In genomic region chr1:190927311-190927710, GRCm38 (mm10) we compare ENCODE assay signal across 8 mouse cellular contexts. TPM values are rescaled to one million over a fixed set of nuclear protein-coding genes. Genes with fewer than 3 reads are reported as not detected.
DNase-seq lines count a peak whose midpoint lies in the region; ATAC-seq and TF ChIP-seq lines count a peak whose summit lies in the region.

No protein-coding gene starts in this region.

- TF ChIP-seq POLR2A in MEL (IDR thresholded peaks at IDR 0.05; ENCODE audit: control insufficient read depth in 1 of 2, insufficient read depth in 1 of 2, low read depth in 1 of 2, low read length in 2 of 2, poor library complexity in 1 of 2) = no peak

- H3K9ac ChIP-seq in heart, embryonic 13.5 days = no peak overlapping the region
- peak overlapping the region; percentile 42; the same call in 1 of the 2 replicates for H3K9ac ChIP-seq in MEL (ENCODE audit: control insufficient read depth, low read depth, low read length, poor library complexity, severe bottlenecking)
- H3K9ac ChIP-seq in hindbrain, embryonic 12.5 days = no peak overlapping the region
- H3K9ac ChIP-seq in liver, embryonic 16.5 days (ENCODE audit: low read depth, low read length) = no peak overlapping the region

- no peak for TF ChIP-seq RAD21 in MEL (IDR thresholded peaks at IDR 0.05; ENCODE audit: low read depth, low read length)

- no peaks in the 10 kb centered on the region for H3K27me3 ChIP-seq in heart, embryonic 13.5 days (replicated peaks)
- no peaks in the 10 kb centered on the region for H3K27me3 ChIP-seq in MEL (ENCODE audit: control insufficient read depth in 1 of 2, insufficient read depth in 2 of 2, low read length in 2 of 2)
- no peaks in the 10 kb centered on the region for H3K27me3 ChIP-seq in hindbrain, embryonic 12.5 days
- H3K27me3 ChIP-seq in liver, embryonic 16.5 days (ENCODE audit: control insufficient read depth, insufficient read depth, low read depth, low read length) = no peaks in the 10 kb centered on the region

- peak overlapping the region; percentile 85 for H3K4me3 ChIP-seq in heart, embryonic 13.5 days
- H3K4me3 ChIP-seq in MEL (ENCODE audit: control insufficient read depth in 1 of 2, insufficient read depth in 1 of 2, low read depth in 2 of 2, low read length in 2 of 2) = peak overlapping the region in 1 of 2 experiments; percentile 81; a peak in 2 of 4 replicates
- H3K4me3 ChIP-seq in hindbrain, embryonic 12.5 days = no peak overlapping the region
- H3K4me3 ChIP-seq in liver, embryonic 16.5 days (ENCODE audit: low read depth, low read length) = no peak overlapping the region

- no peak for DNase-seq in heart, adult 9 months (ENCODE audit: low spot score in 2 of 2)
- no peak for DNase-seq in MEL (ENCODE audit: low read depth, low spot score)
- DNase-seq in adrenal gland, adult 2 months = no peak
- DNase-seq in layer of hippocampus, adult 11-12 months (ENCODE audit: low spot score) = no peak
- no peak for DNase-seq in layer of hippocampus, adult 8-10 months (ENCODE audit: low spot score in 2 of 2)

- no peak for ATAC-seq in heart, embryonic 13.5 days (ENCODE audit: extremely low read depth, insufficient number of reproducible peaks, low FRiP score, low TSS enrichment)
- no peak for ATAC-seq in hindbrain, embryonic 12.5 days (ENCODE audit: low FRiP score)
- ATAC-seq in liver, embryonic 16.5 days (ENCODE audit: low read depth) = no peak

- 0 out of 2 replicates have a peak, but pooled peaks cover 4% of the 10 kb centered on the region for H3K36me3 ChIP-seq in heart, embryonic 13.5 days
- H3K36me3 ChIP-seq in MEL (ENCODE audit: control insufficient read depth in 1 of 2, insufficient read depth in 2 of 2, low read length in 2 of 2) = peaks cover 0 to 9% of the 10 kb centered on the region in 2 experiments; a peak in 2 of 4 replicates
- no peaks in the 10 kb centered on the region for H3K36me3 ChIP-seq in hindbrain, embryonic 12.5 days
- H3K36me3 ChIP-seq in liver, embryonic 16.5 days (ENCODE audit: control insufficient read depth, insufficient read depth) = no peaks in the 10 kb centered on the region

- H3K79me2 ChIP-seq in MEL (ENCODE audit: control insufficient read depth, insufficient read depth, low read length, poor library complexity) = peaks cover 9% of the 10 kb centered on the region

- 86% methylated on average over 3 of the region's 3 CpGs for whole genome bisulfite sequencing in heart, embryonic 13.5 days
- 95% methylated on average over 3 of the region's 3 CpGs for WGBS in hindbrain, embryonic 12.5 days
- WGBS in liver, embryonic 16.5 days (ENCODE audit: insufficient replicate concordance) = 79% methylated on average over 3 of the region's 3 CpGs

- H3K4me2 ChIP-seq in heart, embryonic 13.5 days = peak overlapping the region; percentile 89
- peak overlapping the region; percentile 84 for H3K4me2 ChIP-seq in hindbrain, embryonic 12.5 days (replicated peaks)
- peak overlapping the region; percentile 86; the same call in 1 of the 2 replicates for H3K4me2 ChIP-seq in liver, embryonic 16.5 days (ENCODE audit: low read depth, low read length)

- peaks cover 22% of the 10 kb centered on the region for H3K4me1 ChIP-seq in heart, embryonic 13.5 days
- H3K4me1 ChIP-seq in MEL (ENCODE audit: control insufficient read depth in 1 of 2, insufficient read depth in 2 of 2, low read length in 2 of 2) = peaks cover 3% of the 10 kb centered on the region in 2 experiments; a peak in 3 of 4 replicates
- peaks cover 17% of the 10 kb centered on the region for H3K4me1 ChIP-seq in hindbrain, embryonic 12.5 days
- H3K4me1 ChIP-seq in liver, embryonic 16.5 days (ENCODE audit: control insufficient read depth, low read depth, low read length) = peaks cover 13% of the 10 kb centered on the region

- TF ChIP-seq CTCF in MEL (IDR thresholded peaks at IDR 0.05 in 2 of 3, conservative IDR thresholded peaks at IDR 0.05 in 1 of 3; ENCODE audit: control insufficient read depth in 1 of 3, insufficient read depth in 1 of 3, low read depth in 2 of 3, low read length in 3 of 3, poor library complexity in 1 of 3, severe bottlenecking in 1 of 3) = no peak

- no peak overlapping the region for H3K27ac ChIP-seq in heart, embryonic 13.5 days (replicated peaks)
- H3K27ac ChIP-seq in MEL (ENCODE audit: control insufficient read depth, low read depth, low read length) = peak overlapping the region; percentile 37
- H3K27ac ChIP-seq in hindbrain, embryonic 12.5 days = no peak overlapping the region
- no peak overlapping the region for H3K27ac ChIP-seq in liver, embryonic 16.5 days (ENCODE audit: low read length)

- H3K9me3 ChIP-seq in heart, embryonic 13.5 days = no peaks in the 10 kb centered on the region
- H3K9me3 ChIP-seq in MEL (replicated peaks; ENCODE audit: insufficient read depth, low read length) = no peaks in the 10 kb centered on the region
- H3K9me3 ChIP-seq in hindbrain, embryonic 12.5 days (replicated peaks) = no peaks in the 10 kb centered on the region
- no peaks in the 10 kb centered on the region for H3K9me3 ChIP-seq in liver, embryonic 16.5 days (replicated peaks; ENCODE audit: control insufficient read depth, low read length)

- no peak for TF ChIP-seq EP300 in MEL (IDR thresholded peaks at IDR 0.05; ENCODE audit: low read depth in 1 of 2, low read length in 2 of 2)

TF ChIP-seq in MEL, 35 proteins besides CTCF, POLR2A, EP300 and RAD21:
- TF ChIP-seq SMC3 (IDR thresholded peaks at IDR 0.05; ENCODE audit: low read depth, low read length) (no peak), GATA1 (IDR thresholded peaks at IDR 0.05; ENCODE audit: low read depth, low read length) (no peak), ZMIZ1 (IDR thresholded peaks at IDR 0.05; ENCODE audit: low read depth, low read length) (no peak), MAZ (IDR thresholded peaks at IDR 0.05; ENCODE audit: low read depth, low read length) (no peak)

RNA-seq across cellular contexts. Expression of gene Angel2, which starts 2.4 kb away (rescaled TPM):
- polyA plus RNA-seq in heart, embryonic 13.5 days (2015; fragmentation: Nextera tagmentation; extraction: Ambion mirVana) = 27.6 and 28.6 TPM in 2 replicates
- total RNA-seq in MEL (2012; rRNA removed) = 25.1 TPM in 2 replicates
- polyA plus RNA-seq in MEL (2012; ENCODE audit: insufficient read depth in 1 of 2, insufficient read length in 2 of 2, low read depth in 1 of 2, low replicate concordance in 2 of 2, missing spikeins in 1 of 2) = 10 to 100 TPM in 1 of 2 experiments, not detected in 1; 33.7 TPM
- polyA plus RNA-seq in hindbrain, embryonic 12.5 days (2016; fragmentation: Nextera tagmentation; extraction: Ambion mirVana) = 63.1 and 64.4 TPM in 2 replicates
- polyA plus RNA-seq in liver, embryonic 16.5 days (2015; fragmentation: Nextera tagmentation; extraction: Ambion mirVana) = 11.3 and 11.6 TPM in 2 replicates
- 10 to 100 TPM; 47.2 to 50.1 TPM for total RNA-seq in adrenal gland, adult 2 months (2021)
- 14.6 and 16.2 TPM in 2 replicates for polyA plus RNA-seq in adrenal gland, adult 2 months (2012; rRNA removed)
- 10 to 100 TPM; 49.4 to 61.7 (median 58.3) TPM for total RNA-seq in layer of hippocampus, adult 8-10 months (2022)

RNA-seq across cellular contexts. Expression of gene Rps6kc1, which starts 15.7 kb away (rescaled TPM):
- 8.3 and 10.1 TPM in 2 replicates for polyA plus RNA-seq in heart, embryonic 13.5 days (2015; fragmentation: Nextera tagmentation; extraction: Ambion mirVana)
- total RNA-seq in MEL (2012; rRNA removed) = 19.3 and 26.2 TPM in 2 replicates
- 10 to 100 TPM in 1 of 2 experiments, not detected in 1; 26.5 TPM for polyA plus RNA-seq in MEL (2012; ENCODE audit: insufficient read depth in 1 of 2, insufficient read length in 2 of 2, low read depth in 1 of 2, low replicate concordance in 2 of 2, missing spikeins in 1 of 2)
- polyA plus RNA-seq in hindbrain, embryonic 12.5 days (2016; fragmentation: Nextera tagmentation; extraction: Ambion mirVana) = 23.9 and 29.1 TPM in 2 replicates
- polyA plus RNA-seq in liver, embryonic 16.5 days (2015; fragmentation: Nextera tagmentation; extraction: Ambion mirVana) = 3.4 and 4.9 TPM in 2 replicates
- total RNA-seq in adrenal gland, adult 2 months (2021) = 10 to 100 TPM; 23.3 to 25.3 TPM
- 15.7 and 23.2 TPM in 2 replicates for polyA plus RNA-seq in adrenal gland, adult 2 months (2012; rRNA removed)
- 10 to 100 TPM; 80.8 to 91.0 (median 86.0) TPM for total RNA-seq in layer of hippocampus, adult 8-10 months (2022)

RNA-seq across cellular contexts. Expression of gene Vash2, which starts 51.8 kb away (rescaled TPM):
- polyA plus RNA-seq in heart, embryonic 13.5 days (2015; fragmentation: Nextera tagmentation; extraction: Ambion mirVana) = 46.2 and 47.6 TPM in 2 replicates
- 2.6 and 3.3 TPM in 2 replicates for total RNA-seq in MEL (2012; rRNA removed)
- polyA plus RNA-seq in MEL (2012; ENCODE audit: insufficient read depth in 1 of 2, insufficient read length in 2 of 2, low read depth in 1 of 2, low replicate concordance in 2 of 2, missing spikeins in 1 of 2) = 1 to 10 TPM in 1 of 2 experiments, not detected in 1; 9.8 TPM
- 81.0 and 94.6 TPM in 2 replicates for polyA plus RNA-seq in hindbrain, embryonic 12.5 days (2016; fragmentation: Nextera tagmentation; extraction: Ambion mirVana)
- polyA plus RNA-seq in liver, embryonic 16.5 days (2015; fragmentation: Nextera tagmentation; extraction: Ambion mirVana) = 0.85 and 0.94 TPM in 2 replicates
- total RNA-seq in adrenal gland, adult 2 months (2021) = under 1 TPM; 0.17 to 0.24 TPM
- 0.17 and 1.1 TPM in 2 replicates for polyA plus RNA-seq in adrenal gland, adult 2 months (2012; rRNA removed)
- total RNA-seq in layer of hippocampus, adult 8-10 months (2022) = 1 to 10 TPM; 1.2 to 2.7 (median 1.7) TPM
